Mouse (Mus musculus) lung, adult 2 months (tissue): ENCODE measurements around the gene Erp27.

Source experiments
- CTCF ChIP-seq: fragments of 200-500 bp; IDR thresholded peaks from 2 replicates; pipeline ENCODE4 v1.5.1; 2011; ENCODE audit warnings: mild to moderate bottlenecking, low read length, control low read depth; ENCODE audit not compliant: insufficient read depth
- POLR2A ChIP-seq: fragments of 200-500 bp; IDR thresholded peaks from 2 replicates; pipeline ENCODE4 v1.6.1; 2011; ENCODE audit warnings: low read depth, mild to moderate bottlenecking, control low read depth, low read length, borderline replicate concordance; ENCODE audit errors: extremely low read depth

GRCm38 (mm10) chr6:136944511-136944910 lies 22.5 kb upstream of the Erp27 start:
- TF ChIP-seq CTCF (no peak), POLR2A (no peak)
